Mouse (Mus musculus) adrenal gland, postnatal 14 days (tissue): ENCODE results near the gene Tada2b. TPM values are rescaled to one million over a fixed set of nuclear protein-coding genes. Genes with fewer than 3 reads are reported as not detected.

ENCODE experiments used
- DNase-seq: peaks from one replicate; pipeline ENCODE4 v3.0.0; 2021; ENCODE audit warnings: mixed read lengths
- total RNA-seq: library from RNA; stranded (reverse); gene quantifications from 2 replicates; pipeline ENCODE4 v1.2.3, GENCODE M21; 2021

Gene Tada2b
- total RNA-seq, 1 experiment from 2014 or later, result 37.6 TPM

- no peak for DNase-seq
Measured at GRCm38 (mm10) chr5:36445028-36445427, 39.1 kb downstream of the Tada2b start.

- DNase-seq, result peak; percentile 67
Measured at GRCm38 (mm10) chr5:36444611-36445010, 39.5 kb downstream of the Tada2b start.

DNA sequence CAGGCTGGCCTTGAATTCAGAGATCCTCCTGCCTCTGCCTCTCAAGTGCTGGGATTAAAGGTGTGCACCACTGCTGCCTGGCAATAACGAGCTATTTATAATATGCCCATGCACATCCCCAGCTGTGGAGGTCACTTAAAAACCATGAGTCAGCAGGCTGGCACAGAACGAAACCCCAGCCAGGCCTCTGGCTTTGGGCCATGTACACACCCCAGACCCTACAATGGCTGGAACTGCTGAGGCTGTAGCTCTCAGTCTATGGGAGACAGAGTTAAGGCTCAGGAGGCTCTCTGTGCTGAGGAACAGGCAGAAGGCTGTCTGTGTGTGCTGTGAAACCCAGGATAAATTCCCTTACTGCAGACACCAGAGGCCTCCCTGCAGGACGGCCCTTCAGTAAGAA lies 43.3 kb downstream of the Tada2b start:
- peak; percentile 62 for DNase-seq

- DNase-seq, result no peak
Measured at GRCm38 (mm10) chr5:36436858-36437257, 47.2 kb downstream of the Tada2b start.

DNA sequence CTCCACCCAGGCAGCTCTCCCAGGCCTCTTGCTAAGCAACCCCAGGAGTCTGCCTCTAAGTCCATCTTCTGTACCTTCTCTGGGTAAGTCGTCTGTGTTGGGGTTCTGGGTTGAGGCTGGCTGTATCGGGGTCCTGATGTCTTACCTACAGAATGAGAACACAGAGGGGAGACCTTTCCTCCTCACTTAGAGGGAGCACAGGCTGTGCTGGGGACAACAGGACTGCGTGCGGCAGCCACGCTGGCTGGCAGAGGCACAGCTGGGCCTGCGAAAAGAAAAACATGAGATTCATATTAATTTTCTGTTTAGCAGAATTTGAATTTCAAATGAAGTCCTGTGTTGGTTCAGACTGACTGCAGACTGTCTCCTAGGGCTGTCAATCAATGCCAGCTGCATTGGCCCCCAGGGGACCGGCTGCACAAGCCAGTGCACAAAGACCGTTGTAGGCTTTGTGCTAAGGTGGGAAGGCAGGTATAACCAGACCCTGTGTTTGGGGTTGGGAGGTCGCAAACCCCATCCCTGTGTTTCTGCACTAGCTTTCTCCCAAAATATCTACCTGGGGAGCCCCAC lies 49.6 kb downstream of the Tada2b start:
- no peak for DNase-seq

DNA sequence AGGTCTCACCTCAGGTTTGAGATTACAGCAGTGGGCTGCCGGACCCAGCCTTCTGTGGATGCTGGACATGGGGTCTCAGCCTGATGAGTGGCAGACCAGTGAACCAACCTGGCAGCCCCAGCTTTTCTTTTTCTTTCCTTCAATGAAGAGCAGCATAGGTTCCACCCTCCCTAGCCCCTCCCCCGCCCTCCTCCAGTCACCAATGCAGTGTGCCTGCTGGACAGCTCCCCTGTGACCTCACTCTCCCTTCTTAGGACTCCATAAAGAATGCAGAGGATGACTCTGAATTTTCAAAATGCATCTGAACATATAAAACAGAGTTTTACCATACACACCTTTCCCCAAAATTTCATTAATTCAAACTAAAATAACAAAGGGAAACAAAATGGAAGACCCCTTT lies 52.4 kb downstream of the Tada2b start:
- no peak for DNase-seq

DNA sequence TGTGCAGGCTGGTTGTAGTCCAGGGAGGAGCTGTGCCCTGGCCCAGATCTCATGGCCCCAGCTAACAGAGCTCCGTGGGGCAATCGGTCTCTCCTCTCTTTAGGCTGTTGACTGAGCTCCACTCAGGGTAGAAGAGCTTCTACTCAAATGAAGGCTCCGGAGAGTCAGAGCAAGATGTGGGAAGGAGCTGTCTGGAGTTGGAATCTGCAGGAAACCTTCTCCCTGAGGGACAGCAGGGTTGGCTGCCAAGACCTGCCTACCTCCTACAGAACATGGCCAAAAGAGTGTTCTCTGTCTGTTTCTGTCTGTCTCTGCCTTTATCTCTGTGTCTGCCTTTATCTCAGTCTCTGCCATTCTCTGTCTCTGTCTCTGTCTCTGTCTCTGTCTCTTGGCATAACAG lies 54.5 kb downstream of the Tada2b start:
- no peak for DNase-seq

DNA sequence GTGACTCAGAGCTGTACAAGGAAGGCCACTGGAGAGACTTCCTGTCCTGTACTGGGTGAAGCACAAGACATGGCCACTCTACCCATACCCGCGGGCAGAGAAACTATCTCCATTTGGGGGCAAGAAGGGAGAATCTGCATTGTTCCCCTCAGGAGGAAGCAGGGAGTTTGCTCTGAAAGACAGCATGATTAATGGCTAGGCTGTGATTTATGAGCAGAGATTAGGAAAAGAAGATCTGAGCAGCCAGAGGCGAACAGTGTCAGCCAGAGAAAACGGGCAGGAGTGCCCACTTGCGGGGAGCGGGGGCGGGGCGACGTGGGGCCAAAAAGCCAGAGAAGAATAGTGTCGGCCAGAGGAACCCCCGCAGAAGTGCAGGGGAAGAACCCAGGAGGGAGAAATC lies 56.3 kb downstream of the Tada2b start:
- DNase-seq, result peak; percentile 62

DNA sequence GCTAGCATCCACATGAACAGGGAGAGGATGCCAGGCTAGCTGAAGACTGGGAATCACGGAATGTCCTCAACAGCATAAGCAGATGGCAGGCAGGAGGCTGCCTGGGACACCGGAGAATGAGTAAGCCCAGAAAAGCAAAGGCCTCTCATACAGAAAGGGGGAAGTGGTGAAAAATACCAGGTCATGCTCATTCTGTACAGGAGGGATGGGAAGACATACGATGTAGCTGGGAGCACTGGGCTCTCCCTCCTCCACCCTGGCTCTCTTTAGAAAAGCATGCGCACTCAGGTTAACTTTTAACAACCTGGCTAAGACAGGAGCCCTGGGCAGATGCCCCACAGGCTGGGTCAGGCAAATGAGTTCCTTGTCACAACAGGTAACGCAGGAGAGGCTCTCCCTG lies 57.7 kb downstream of the Tada2b start:
- DNase-seq, result no peak

DNA sequence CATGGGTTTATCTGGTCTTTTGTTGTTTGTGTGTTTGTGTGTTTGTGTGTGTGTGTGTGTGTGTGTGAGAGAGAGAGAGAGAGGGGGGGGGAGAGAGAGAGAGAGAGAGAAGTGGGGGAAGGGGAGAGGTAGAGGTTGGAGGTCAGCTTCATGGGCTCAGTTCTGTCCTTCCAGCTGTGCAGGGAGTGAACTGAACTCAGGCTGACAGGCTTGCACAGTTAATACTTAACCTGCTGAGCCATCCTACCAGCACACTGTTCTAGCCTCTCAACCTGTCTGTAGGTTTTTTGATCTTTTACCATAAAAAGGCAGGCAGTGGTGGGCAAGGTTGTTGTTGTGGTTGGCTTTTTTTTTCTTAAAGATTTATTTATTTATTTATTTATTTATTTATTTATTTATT lies 59.4 kb downstream of the Tada2b start:
- DNase-seq, result no peak

Other genes with a start within 250 kb of the Tada2b start
- gene Sorcs2, start 86.1 kb downstream of the Tada2b start, total RNA-seq, result 10.1 and 10.3 TPM in 2 replicates
- 93.6 and 94.2 TPM in 2 replicates for gene Grpel1, start 19.3 kb downstream of the Tada2b start, total RNA-seq
- gene Ccdc96, start 303 bp upstream of the Tada2b start, total RNA-seq, result 0.49 and 0.52 TPM in 2 replicates
- gene Tbc1d14, start 109.0 kb upstream of the Tada2b start, total RNA-seq, result 31.9 and 32.4 TPM in 2 replicates
- gene D5Ertd579e, start 211.7 kb upstream of the Tada2b start, total RNA-seq, result 60.2 and 61.5 TPM in 2 replicates